Mouse (Mus musculus) inflammation-experienced regulatory T-cells, adult 6 months (primary cell): ENCODE results near the gene Tph2. TPM values are rescaled to one million over a fixed set of nuclear protein-coding genes. Genes with fewer than 3 reads are reported as not detected.
"Not testable (repeated sequence)": the region's sequence is repeated elsewhere in the genome, so short reads cannot be mapped to it uniquely, and the experiment has no call there.

ENCODE experiments used
- ATAC-seq: one replicate; pipeline ENCODE4 v1.8.0; 2017
- polyA plus RNA-seq, 3 experiments: library from polyadenylated mRNA; unstranded; fragments of 100-300 nt; shearing (Covaris generic); gene quantifications; one replicate each; pipeline ENCODE4 v1.2.1; 2017

Gene Tph2
- not detected for polyA plus RNA-seq

- no peak for ATAC-seq
Measured at GRCm38 (mm10) chr10:115184697-115185096, at the start of gene Tph2. Tph2 (minus strand) TSS chr10:115185022.

GRCm38 (mm10) chr10:115233798-115234197 lies 49.0 kb upstream of the Tph2 start:
- no peak for ATAC-seq

- ATAC-seq: no peak
Measured at GRCm38 (mm10) chr10:115232513-115232912, 47.7 kb upstream of the Tph2 start.

GRCm38 (mm10) chr10:115229023-115229422 lies 44.2 kb upstream of the Tph2 start:
- ATAC-seq: no peak

- ATAC-seq: no peak
Measured at GRCm38 (mm10) chr10:115226586-115226985, 41.8 kb upstream of the Tph2 start.

GRCm38 (mm10) chr10:115223845-115224244 lies 39.0 kb upstream of the Tph2 start:
- ATAC-seq: no peak

GRCm38 (mm10) chr10:115212916-115213580 lies 28.2 kb upstream of the Tph2 start:
- ATAC-seq: no peak

- no peak for ATAC-seq
Measured at GRCm38 (mm10) chr10:115205825-115206224, 21.0 kb upstream of the Tph2 start.

- no peak for ATAC-seq
Measured at GRCm38 (mm10) chr10:115205284-115205683, 20.5 kb upstream of the Tph2 start.

- no peak for ATAC-seq
Measured at GRCm38 (mm10) chr10:115191214-115191613, 6.4 kb upstream of the Tph2 start.

- no peak for ATAC-seq
Measured at GRCm38 (mm10) chr10:115187390-115187789, 2.6 kb upstream of the Tph2 start.

GRCm38 (mm10) chr10:115181034-115181433 lies 3.8 kb downstream of the Tph2 start:
- ATAC-seq: no peak

GRCm38 (mm10) chr10:115178019-115178418 lies 6.8 kb downstream of the Tph2 start:
- not testable (repeated sequence) for ATAC-seq

- no peak for ATAC-seq
Measured at GRCm38 (mm10) chr10:115175591-115175991, 9.2 kb downstream of the Tph2 start.

- ATAC-seq: no peak
Measured at GRCm38 (mm10) chr10:115173336-115173735, 11.5 kb downstream of the Tph2 start.

GRCm38 (mm10) chr10:115171351-115171818 lies 13.4 kb downstream of the Tph2 start:
- no peak for ATAC-seq

GRCm38 (mm10) chr10:115170496-115171350 lies 14.1 kb downstream of the Tph2 start:
- ATAC-seq: no peak

- ATAC-seq: no peak
Measured at GRCm38 (mm10) chr10:115169410-115169809, 15.4 kb downstream of the Tph2 start.

GRCm38 (mm10) chr10:115160289-115160688 lies 24.5 kb downstream of the Tph2 start:
- no peak for ATAC-seq

GRCm38 (mm10) chr10:115147308-115147707 lies 37.5 kb downstream of the Tph2 start:
- ATAC-seq: no peak

- no peak for ATAC-seq
Measured at GRCm38 (mm10) chr10:115146257-115146898, 38.4 kb downstream of the Tph2 start.

GRCm38 (mm10) chr10:115144542-115144941 lies 40.3 kb downstream of the Tph2 start:
- no peak for ATAC-seq

GRCm38 (mm10) chr10:115143641-115144040 lies 41.2 kb downstream of the Tph2 start:
- no peak for ATAC-seq
